Mouse (Mus musculus): ENCODE results near the gene Vps8. TPM values are rescaled to one million over a fixed set of nuclear protein-coding genes. Genes with fewer than 3 reads are reported as not detected.

Vps8 gene
- polyA plus RNA-seq, 1 experiment: 26.0 TPM

DNA sequence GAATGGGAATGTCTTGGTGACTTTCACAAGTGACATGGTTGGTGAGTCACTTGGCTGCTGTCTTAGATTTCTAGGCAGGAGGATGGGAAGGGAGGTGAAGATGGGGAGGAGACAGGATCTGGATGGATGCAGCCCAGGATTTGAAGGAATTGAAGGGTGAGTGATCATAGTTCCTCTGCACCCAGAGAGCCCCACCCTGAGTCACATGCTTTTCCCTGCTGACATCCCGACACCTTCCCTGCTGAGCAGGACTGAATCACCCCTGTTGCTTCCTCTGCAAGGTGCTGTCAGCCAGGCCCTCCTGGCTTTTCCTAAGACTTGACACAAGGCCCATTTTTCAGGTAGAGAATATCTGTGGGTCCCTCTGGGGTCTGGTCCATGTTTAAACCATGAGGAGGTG lies 41.4 kb upstream of the Vps8 start:
- TF ChIP-seq POLR2A (IDR thresholded peaks at IDR 0.05; ENCODE audit: low read depth, low read length): no peak
- TF ChIP-seq CTCF (conservative IDR thresholded peaks at IDR 0.05; ENCODE audit: insufficient read depth, insufficient read length, low read depth, low read length): no peak
- H3K4me1 ChIP-seq (ENCODE audit: control insufficient read depth, insufficient read depth, low read length): no peaks in the 10 kb centered on the region
- H3K27me3 ChIP-seq (replicated peaks; ENCODE audit: control insufficient read depth, insufficient read depth, low read length): no peaks in the 10 kb centered on the region
- WGBS: 82% methylated on average over 1 of the region's 1 CpGs
- no peaks in the 10 kb centered on the region for H3K36me3 ChIP-seq (ENCODE audit: control insufficient read depth, insufficient read depth, low read length)
- no peak for DNase-seq
- no peak overlapping the region for H3K4me3 ChIP-seq (ENCODE audit: insufficient read depth, low read depth, low read length)
- H3K27ac ChIP-seq (ENCODE audit: insufficient read depth, low read depth, low read length): no peak overlapping the region

DNA sequence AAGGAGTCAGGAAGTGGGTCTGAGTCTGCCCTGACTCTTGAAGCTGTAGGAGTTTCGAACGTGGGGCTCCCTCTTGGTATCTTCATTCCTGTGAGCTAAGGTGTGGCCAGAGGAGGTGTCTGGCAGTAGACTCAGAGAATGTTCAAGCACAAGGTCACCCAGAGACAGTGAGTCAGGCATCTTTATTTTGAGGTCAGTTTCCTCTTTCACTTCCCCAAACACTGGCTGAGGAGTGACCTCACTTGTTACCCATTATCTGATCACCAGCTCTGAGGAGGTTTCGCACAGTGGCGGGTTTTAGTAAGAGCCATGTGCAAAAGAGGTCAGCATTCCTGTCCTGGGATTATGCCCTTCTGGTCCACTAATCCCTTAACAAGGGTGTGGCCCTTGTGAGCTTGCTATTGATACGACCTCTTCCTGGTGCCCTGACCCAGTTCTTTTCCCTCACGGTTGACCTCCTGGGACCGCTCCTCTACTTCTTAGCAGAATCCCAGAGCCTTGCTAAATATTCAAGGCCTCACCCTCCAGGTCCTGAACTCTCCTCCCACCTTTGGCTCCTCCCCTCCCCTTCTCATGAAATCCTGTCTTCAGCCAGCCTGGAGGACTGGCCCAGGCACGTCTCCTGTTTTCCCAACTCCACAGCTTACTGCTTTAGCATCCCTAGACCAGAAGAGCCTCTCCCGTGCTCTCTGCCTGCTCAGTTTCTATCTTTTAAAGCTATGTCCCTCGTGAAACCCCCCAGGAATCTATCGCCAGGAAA lies 40.6 kb upstream of the Vps8 start:
- no peak for DNase-seq
- no peaks in the 10 kb centered on the region for H3K36me3 ChIP-seq (ENCODE audit: control insufficient read depth, insufficient read depth, low read length)
- H3K4me1 ChIP-seq (ENCODE audit: control insufficient read depth, insufficient read depth, low read length): no peaks in the 10 kb centered on the region
- H3K4me3 ChIP-seq (ENCODE audit: insufficient read depth, low read depth, low read length): no peak overlapping the region
- WGBS: 70% methylated on average over 11 of the region's 11 CpGs
- no peaks in the 10 kb centered on the region for H3K27me3 ChIP-seq (replicated peaks; ENCODE audit: control insufficient read depth, insufficient read depth, low read length)
- no peak for TF ChIP-seq POLR2A (IDR thresholded peaks at IDR 0.05; ENCODE audit: low read depth, low read length)
- no peak for TF ChIP-seq CTCF (conservative IDR thresholded peaks at IDR 0.05; ENCODE audit: insufficient read depth, insufficient read length, low read depth, low read length)
- no peak overlapping the region for H3K27ac ChIP-seq (ENCODE audit: insufficient read depth, low read depth, low read length)

DNA sequence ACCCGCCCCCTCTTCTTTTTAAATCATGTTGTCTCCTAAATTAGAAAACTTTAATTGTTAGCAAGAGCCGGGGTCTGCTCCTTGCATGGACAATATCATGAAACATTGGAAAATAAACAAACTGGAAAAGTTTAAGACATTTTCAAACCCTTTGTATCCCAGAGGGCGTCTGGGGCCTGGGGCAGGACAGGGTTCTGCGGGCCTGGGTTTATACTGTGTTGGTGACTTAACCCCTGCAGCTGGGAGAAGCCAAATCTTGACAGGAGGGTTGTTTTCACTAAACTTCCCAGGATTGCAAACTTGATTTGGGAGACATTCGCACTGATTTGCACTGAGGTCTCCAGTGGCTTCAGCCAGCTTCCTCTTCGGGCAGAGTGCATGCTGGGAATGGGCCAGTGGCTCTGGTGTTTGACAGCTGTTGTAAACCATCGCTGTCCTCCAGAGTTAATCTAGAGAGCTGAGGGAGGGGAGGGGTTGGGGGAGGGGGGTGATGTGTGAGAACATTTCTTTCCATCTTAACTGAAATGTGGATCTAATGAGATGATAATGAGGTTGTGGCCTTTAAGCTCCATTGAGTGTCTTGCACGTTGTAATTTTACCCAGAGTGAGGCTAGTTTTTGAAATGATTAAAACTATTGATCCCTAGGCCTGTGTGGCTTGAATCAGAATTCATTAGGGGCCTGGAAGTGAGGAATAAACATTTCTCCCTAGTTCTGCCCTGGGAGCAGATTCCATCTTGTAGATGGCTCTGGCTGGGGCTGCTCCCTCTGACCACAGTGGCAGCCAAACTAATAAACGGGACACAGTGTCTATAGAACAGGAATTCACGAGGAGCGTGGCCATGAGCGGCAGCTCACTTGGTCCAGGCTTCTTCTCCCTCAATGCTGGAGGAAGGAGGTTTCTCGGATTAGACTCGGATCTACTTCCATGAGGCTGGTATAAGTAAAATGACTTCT lies 36.7 kb upstream of the Vps8 start:
- peak; percentile 41 for DNase-seq
- whole genome bisulfite sequencing: 66% methylated on average over 14 of the region's 14 CpGs
- H3K36me3 ChIP-seq (ENCODE audit: control insufficient read depth, insufficient read depth, low read length): no peaks in the 10 kb centered on the region
- TF ChIP-seq POLR2A (IDR thresholded peaks at IDR 0.05; ENCODE audit: low read depth, low read length) (no peak), CTCF (conservative IDR thresholded peaks at IDR 0.05; ENCODE audit: insufficient read depth, insufficient read length, low read depth, low read length) (no peak)
- H3K27ac ChIP-seq (ENCODE audit: insufficient read depth, low read depth, low read length): no peak overlapping the region
- H3K27me3 ChIP-seq (replicated peaks; ENCODE audit: control insufficient read depth, insufficient read depth, low read length): no peaks in the 10 kb centered on the region
- no peak overlapping the region for H3K4me3 ChIP-seq (ENCODE audit: insufficient read depth, low read depth, low read length)
- H3K4me1 ChIP-seq (ENCODE audit: control insufficient read depth, insufficient read depth, low read length): no peaks in the 10 kb centered on the region

DNA sequence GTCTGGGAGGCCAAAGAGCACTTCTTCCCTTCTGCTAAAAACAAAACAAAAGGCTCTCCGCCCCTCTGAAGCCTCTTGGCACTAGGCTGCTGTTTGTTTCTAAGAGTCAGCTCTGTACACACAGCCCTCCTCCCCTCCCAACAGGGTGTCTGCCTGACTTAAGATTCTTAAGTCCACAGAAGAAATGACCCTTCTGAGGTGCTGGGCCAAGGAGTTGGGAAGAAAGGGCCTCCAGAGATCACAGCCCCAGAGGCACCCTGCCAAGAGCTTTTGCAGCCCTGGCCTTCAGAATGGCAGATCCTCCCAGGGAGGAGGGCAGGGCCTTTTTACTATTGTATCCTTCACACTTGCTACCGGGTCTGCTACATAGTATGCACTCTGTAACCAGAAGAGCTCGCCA lies 33.6 kb upstream of the Vps8 start:
- Histone ChIP-seq H3K4me3 (ENCODE audit: insufficient read depth, low read depth, low read length) (no peak overlapping the region), H3K4me1 (ENCODE audit: control insufficient read depth, insufficient read depth, low read length) (no peaks in the 10 kb centered on the region), H3K27ac (ENCODE audit: insufficient read depth, low read depth, low read length) (no peak overlapping the region), H3K27me3 (replicated peaks; ENCODE audit: control insufficient read depth, insufficient read depth, low read length) (no peaks in the 10 kb centered on the region), H3K36me3 (ENCODE audit: control insufficient read depth, insufficient read depth, low read length) (no peaks in the 10 kb centered on the region)
- WGBS: 67% methylated on average over 3 of the region's 3 CpGs
- peak; percentile 47 for DNase-seq
- TF ChIP-seq POLR2A (IDR thresholded peaks at IDR 0.05; ENCODE audit: low read depth, low read length) (no peak), CTCF (conservative IDR thresholded peaks at IDR 0.05; ENCODE audit: insufficient read depth, insufficient read length, low read depth, low read length) (no peak)

DNA sequence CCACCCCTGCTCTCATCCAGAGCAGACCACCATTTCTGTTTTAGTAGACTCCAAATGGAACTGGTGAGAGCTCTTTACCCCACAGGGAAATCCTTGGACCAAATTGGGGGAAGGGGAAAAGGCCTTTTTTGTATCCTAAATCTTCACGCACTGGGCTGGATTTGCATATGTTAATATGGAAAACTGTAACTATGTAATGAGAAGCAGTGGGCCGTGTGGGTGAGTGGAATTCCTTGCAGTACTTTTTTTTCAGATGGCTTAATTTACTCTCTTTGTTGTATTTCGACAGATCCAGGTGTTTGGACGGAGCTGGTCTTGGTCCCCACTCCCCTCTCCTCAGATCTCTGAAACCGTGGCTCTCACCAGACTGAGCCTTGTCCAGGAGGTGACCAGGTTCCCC lies 32.2 kb upstream of the Vps8 start:
- H3K27ac ChIP-seq (ENCODE audit: insufficient read depth, low read depth, low read length): no peak overlapping the region

DNA sequence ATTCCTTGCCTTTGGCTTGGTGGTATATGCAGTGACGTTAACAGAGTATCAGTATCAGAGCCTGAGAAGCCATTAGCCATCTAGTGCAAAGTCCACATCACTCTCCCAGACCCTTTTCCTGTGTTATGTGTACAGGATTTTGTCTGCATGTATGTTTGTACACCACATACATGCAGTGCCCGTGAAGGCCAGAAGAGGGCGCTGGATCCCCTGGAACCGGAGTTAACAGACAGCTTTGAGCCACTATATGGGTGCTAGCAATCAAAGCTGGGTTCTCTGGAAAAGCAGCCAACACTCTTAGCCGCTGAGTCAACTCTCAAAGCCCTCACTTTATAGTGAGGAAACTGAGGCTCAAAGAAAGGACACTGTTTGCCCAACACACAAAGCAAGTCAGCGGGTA lies 30.8 kb upstream of the Vps8 start:
- WGBS: 73% methylated on average over 6 of the region's 6 CpGs
- Histone ChIP-seq H3K36me3 (ENCODE audit: control insufficient read depth, insufficient read depth, low read length) (no peaks in the 10 kb centered on the region), H3K4me1 (ENCODE audit: control insufficient read depth, insufficient read depth, low read length) (no peaks in the 10 kb centered on the region), H3K27ac (ENCODE audit: insufficient read depth, low read depth, low read length) (no peak overlapping the region), H3K27me3 (replicated peaks; ENCODE audit: control insufficient read depth, insufficient read depth, low read length) (no peaks in the 10 kb centered on the region), H3K4me3 (ENCODE audit: insufficient read depth, low read depth, low read length) (no peak overlapping the region)
- DNase-seq: no peak
- TF ChIP-seq POLR2A (IDR thresholded peaks at IDR 0.05; ENCODE audit: low read depth, low read length) (no peak), CTCF (conservative IDR thresholded peaks at IDR 0.05; ENCODE audit: insufficient read depth, insufficient read length, low read depth, low read length) (no peak)

More for the DNA sequence above, 32.2 kb upstream of the Vps8 start:
- H3K4me1 ChIP-seq (ENCODE audit: control insufficient read depth, insufficient read depth, low read length): no peaks in the 10 kb centered on the region
- H3K27me3 ChIP-seq (replicated peaks; ENCODE audit: control insufficient read depth, insufficient read depth, low read length): no peaks in the 10 kb centered on the region
- no peak for TF ChIP-seq CTCF (conservative IDR thresholded peaks at IDR 0.05; ENCODE audit: insufficient read depth, insufficient read length, low read depth, low read length)
- TF ChIP-seq POLR2A (IDR thresholded peaks at IDR 0.05; ENCODE audit: low read depth, low read length): no peak
- no peak for DNase-seq
- H3K4me3 ChIP-seq (ENCODE audit: insufficient read depth, low read depth, low read length): no peak overlapping the region
- WGBS: 73% methylated on average over 5 of the region's 5 CpGs
- H3K36me3 ChIP-seq (ENCODE audit: control insufficient read depth, insufficient read depth, low read length): no peaks in the 10 kb centered on the region
